Mouse (Mus musculus) 3T3-L1 (cell line): ENCODE results near the gene Ube2cbp.

ENCODE experiments used
- DNase-seq: peaks from one replicate; pipeline ENCODE4 v3.0.0-alpha.2; 2015; ENCODE audit warnings: low read depth, low spot score

Gene Ube2cbp

GRCm38 (mm10) chr9:86464151-86465105 lies at the start of gene Ube2cbp:
Gene Ube2cbp (minus strand): TSS chr9:86464950.
- peak; percentile 76 for DNase-seq

GRCm38 (mm10) chr9:86514390-86514789 lies 49.6 kb upstream of the Ube2cbp start:
- DNase-seq: no peak

- no peak for DNase-seq
These were observed 49.0 kb upstream of the Ube2cbp start for GRCm38 (mm10) chr9:86513733-86514132.

- DNase-seq: no peak
These were observed 42.7 kb upstream of the Ube2cbp start for GRCm38 (mm10) chr9:86507437-86507836.

GRCm38 (mm10) chr9:86499083-86499482 lies 34.3 kb upstream of the Ube2cbp start:
- no peak for DNase-seq

- DNase-seq: peak; percentile 11
These were observed 31.5 kb upstream of the Ube2cbp start for GRCm38 (mm10) chr9:86496261-86496660.

GRCm38 (mm10) chr9:86491740-86492139 lies 27.0 kb upstream of the Ube2cbp start:
- DNase-seq: no peak

- no peak for DNase-seq
These were observed 17.5 kb upstream of the Ube2cbp start for GRCm38 (mm10) chr9:86482236-86482635.

- no peak for DNase-seq
These were observed 13.8 kb upstream of the Ube2cbp start for GRCm38 (mm10) chr9:86478414-86479093.

- DNase-seq: no peak
These were observed 12.0 kb upstream of the Ube2cbp start for GRCm38 (mm10) chr9:86476763-86477162.

GRCm38 (mm10) chr9:86475956-86476355 lies 11.2 kb upstream of the Ube2cbp start:
- no peak for DNase-seq

- peak; percentile 81 for DNase-seq
These were observed 2.5 kb upstream of the Ube2cbp start, which contains the start of gene Dop1a for GRCm38 (mm10) chr9:86466990-86467870. Gene Dop1a (plus strand): TSS chr9:86467154.

GRCm38 (mm10) chr9:86453626-86454025 lies 11.1 kb downstream of the Ube2cbp start:
- DNase-seq: no peak

- peak; percentile 81 for DNase-seq
These were observed 13.1 kb downstream of the Ube2cbp start for GRCm38 (mm10) chr9:86451617-86452016.

- DNase-seq: peak; percentile 60
These were observed 13.7 kb downstream of the Ube2cbp start for GRCm38 (mm10) chr9:86451094-86451493.

- peak; percentile 84 for DNase-seq
These were observed 15.2 kb downstream of the Ube2cbp start for GRCm38 (mm10) chr9:86449581-86449980.

- no peak for DNase-seq
These were observed 17.3 kb downstream of the Ube2cbp start for GRCm38 (mm10) chr9:86447431-86447830.

GRCm38 (mm10) chr9:86446847-86447246 lies 17.9 kb downstream of the Ube2cbp start:
- DNase-seq: no peak

GRCm38 (mm10) chr9:86442248-86442647 lies 22.5 kb downstream of the Ube2cbp start:
- no peak for DNase-seq

- no peak for DNase-seq
These were observed 26.3 kb downstream of the Ube2cbp start for GRCm38 (mm10) chr9:86438337-86439009.

GRCm38 (mm10) chr9:86436608-86437007 lies 28.1 kb downstream of the Ube2cbp start:
- no peak for DNase-seq
